ENCODE assay signal across 8 mouse cellular contexts in the genomic region with DNA sequence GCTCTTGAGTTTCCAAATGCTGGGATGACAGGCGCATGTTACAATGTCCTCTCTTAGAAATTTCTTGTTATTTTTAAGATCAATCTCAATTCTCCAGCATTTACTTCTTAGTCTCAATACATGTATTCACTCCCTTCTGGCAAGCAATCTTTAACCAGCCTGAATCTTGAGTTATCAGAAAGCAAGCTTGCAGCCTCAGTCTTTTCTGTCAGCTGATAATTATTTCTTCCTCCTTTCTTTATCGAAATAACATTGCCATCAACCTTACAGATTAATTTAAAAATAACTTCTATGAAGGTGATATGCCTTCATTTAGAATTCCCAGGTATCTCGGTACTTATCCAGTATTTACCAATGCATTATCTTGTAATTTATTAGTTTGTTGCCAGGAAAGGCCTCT. TPM values are rescaled to one million over a fixed set of nuclear protein-coding genes. Genes with fewer than 3 reads are reported as not detected.
DNase-seq lines count a peak whose midpoint lies in the region; ATAC-seq and TF ChIP-seq lines count a peak whose summit lies in the region.

No protein-coding gene starts in this region.

- in situ Hi-C loops in CH12.LX (cut with MboI; ENCODE audit: low pct_ligation_motif_present, low pct_unique_long_range_greater_than_20kb, low sequenced_read_pairs), result no loop called here

- peaks cover 2% of the 10 kb centered on the region for H3K4me1 ChIP-seq in heart, adult 2 months (ENCODE audit: control insufficient read depth, insufficient read depth, low read length)
- peaks cover 7 to 29% of the 10 kb centered on the region in 2 experiments; a peak in 3 of 4 replicates for H3K4me1 ChIP-seq in CH12.LX (ENCODE audit: control insufficient read depth in 1 of 2, insufficient read depth in 2 of 2)
- H3K4me1 ChIP-seq in hindbrain, embryonic 11.5 days (replicated peaks; ENCODE audit: control insufficient read depth, insufficient read depth, low read length), result no peaks in the 10 kb centered on the region
- peaks cover 22% of the 10 kb centered on the region for H3K4me1 ChIP-seq in liver, postnatal 0 days (ENCODE audit: insufficient read depth)

- TF ChIP-seq CTCF in heart, adult 2 months (IDR thresholded peaks at IDR 0.05), result no peak
- no peak for TF ChIP-seq CTCF in CH12.LX (conservative IDR thresholded peaks at IDR 0.05 in 1 of 2, IDR thresholded peaks at IDR 0.05 in 1 of 2; ENCODE audit: low read depth in 2 of 2, low read length in 2 of 2)
- no peak for TF ChIP-seq CTCF in liver, postnatal 0 days (IDR thresholded peaks at IDR 0.05; ENCODE audit: low read depth)

- H3K27ac ChIP-seq in heart, adult 2 months, result peak overlapping the region; percentile 90
- H3K27ac ChIP-seq in CH12.LX (ENCODE audit: insufficient read depth, low read depth), result no peak overlapping the region
- peak overlapping the region; percentile 90; the same call in 1 of the 2 replicates for H3K27ac ChIP-seq in hindbrain, embryonic 11.5 days (ENCODE audit: low read depth, low read length)
- peak overlapping the region; percentile 97; the same call in 1 of the 2 replicates for H3K27ac ChIP-seq in liver, postnatal 0 days (ENCODE audit: low read depth)

- intact Hi-C loops in heart, adult 2 months (cut with DNase I), result no loop called here
- intact Hi-C loops in heart, postnatal 36 days (cut with DNase I), result loop anchor here (5.0 to 10.0 kb wide), 2 partner anchors 526 to 744 kb away; partner anchors contain the start of gene Eml6

- peaks cover 2% of the 10 kb centered on the region; the same call in 1 of the 2 replicates for H3K36me3 ChIP-seq in heart, adult 2 months (ENCODE audit: control insufficient read depth, insufficient read depth, low read length)
- H3K36me3 ChIP-seq in CH12.LX (replicated peaks in 1 of 2; ENCODE audit: control insufficient read depth in 1 of 2, insufficient read depth in 1 of 2, low read length in 1 of 2), result no peaks in the 10 kb centered on the region
- H3K36me3 ChIP-seq in hindbrain, embryonic 11.5 days (ENCODE audit: control insufficient read depth, insufficient read depth, low read length), result no peaks in the 10 kb centered on the region
- H3K36me3 ChIP-seq in liver, postnatal 0 days (replicated peaks; ENCODE audit: insufficient read depth, low read length), result no peaks in the 10 kb centered on the region

- no peak for TF ChIP-seq EP300 in heart, adult 2 months (IDR thresholded peaks at IDR 0.05; ENCODE audit: insufficient read depth, low read depth, low read length)
- TF ChIP-seq EP300 in CH12.LX (IDR thresholded peaks at IDR 0.05; ENCODE audit: low read length), result no peak
- TF ChIP-seq EP300 in liver, postnatal 0 days (IDR thresholded peaks at IDR 0.05; ENCODE audit: low read depth), result no peak

- ATAC-seq in hindbrain, embryonic 11.5 days (ENCODE audit: low FRiP score), result no peak
- ATAC-seq in liver, postnatal 0 days, result no peak
- no peak for ATAC-seq in megakaryocyte-erythroid progenitor cell, adult 5-6 weeks (replicated peaks; ENCODE audit: low FRiP score, low TSS enrichment, poor library complexity, severe bottlenecking)

- no peak for TF ChIP-seq POLR2A in heart, adult 2 months (IDR thresholded peaks at IDR 0.05; ENCODE audit: insufficient read depth, low read depth, low read length)
- no peak for TF ChIP-seq POLR2A in CH12.LX (IDR thresholded peaks at IDR 0.05; ENCODE audit: low read depth, low read length)

- peaks cover 2% of the 10 kb centered on the region for H3K79me2 ChIP-seq in heart, adult 2 months (replicated peaks; ENCODE audit: control insufficient read depth, insufficient read depth, low read length)
- peaks cover 25% of the 10 kb centered on the region for H3K79me2 ChIP-seq in CH12.LX (replicated peaks; ENCODE audit: control insufficient read depth, extremely low read depth, insufficient read depth, poor library complexity, severe bottlenecking)

- peak overlapping the region; percentile 81 for H3K4me3 ChIP-seq in heart, adult 2 months
- H3K4me3 ChIP-seq in CH12.LX (replicated peaks in 1 of 3; ENCODE audit: low read depth in 2 of 3, low read length in 2 of 3, poor library complexity in 1 of 3), result peak overlapping the region; percentile 74 to 95 (median 83)
- H3K4me3 ChIP-seq in hindbrain, embryonic 11.5 days (ENCODE audit: low read depth, low read length), result peak overlapping the region; percentile 94
- H3K4me3 ChIP-seq in liver, postnatal 0 days (ENCODE audit: low read depth, low read length), result peak overlapping the region; percentile 83

- no peaks in the 10 kb centered on the region for H3K27me3 ChIP-seq in heart, adult 2 months (ENCODE audit: control insufficient read depth, insufficient read depth, low read length)
- no peaks in the 10 kb centered on the region for H3K27me3 ChIP-seq in CH12.LX (replicated peaks)
- no peaks in the 10 kb centered on the region for H3K27me3 ChIP-seq in hindbrain, embryonic 11.5 days (ENCODE audit: control insufficient read depth, insufficient read depth, low read length)
- H3K27me3 ChIP-seq in liver, postnatal 0 days (ENCODE audit: insufficient read depth, low read length), result no peaks in the 10 kb centered on the region

- TF ChIP-seq RAD21 in CH12.LX (IDR thresholded peaks at IDR 0.05; ENCODE audit: low read depth, low read length), result no peak

- H3K9ac ChIP-seq in heart, adult 2 months (ENCODE audit: low read depth, low read length), result no peak overlapping the region
- peak overlapping the region; percentile 92 for H3K9ac ChIP-seq in CH12.LX (ENCODE audit: insufficient read depth, low read depth)
- H3K9ac ChIP-seq in hindbrain, embryonic 11.5 days (ENCODE audit: low read depth, low read length), result peak overlapping the region; percentile 98; the same call in 1 of the 2 replicates
- peak overlapping the region; percentile 100 for H3K9ac ChIP-seq in liver, postnatal 0 days (replicated peaks)

- WGBS in heart, adult 2 months, result 64% methylated on average over 3 of the region's 3 CpGs
- 82% methylated on average over 3 of the region's 3 CpGs for WGBS in hindbrain, embryonic 11.5 days
- 65% methylated on average over 3 of the region's 3 CpGs for WGBS in liver, postnatal 0 days (ENCODE audit: insufficient replicate concordance)

- dilution Hi-C loops in CH12.LX (cut with MboI; ENCODE audit: extremely low pct_ligation_motif_present, extremely low pct_unique_long_range_greater_than_20kb, low sequenced_read_pairs), result no loop called here

- no peak for DNase-seq in heart, adult 2 months
- no peak for DNase-seq in heart, postnatal 36 days
- DNase-seq in CH12.LX (ENCODE audit: extremely low read depth), result no peak
- no peak for DNase-seq in hindbrain, embryonic 11.5 days (ENCODE audit: low spot score)
- DNase-seq in liver, postnatal 0 days, result no peak
- DNase-seq in thymus, postnatal 0 days (ENCODE audit: low spot score), result no peak
- DNase-seq in lung, postnatal 36 days, result no peak

- no peaks in the 10 kb centered on the region for H3K9me3 ChIP-seq in CH12.LX (replicated peaks; ENCODE audit: low read length)
- no peaks in the 10 kb centered on the region for H3K9me3 ChIP-seq in hindbrain, embryonic 11.5 days (ENCODE audit: control insufficient read depth, low read length)
- H3K9me3 ChIP-seq in liver, postnatal 0 days (ENCODE audit: low read length), result no peaks in the 10 kb centered on the region

- H3K4me2 ChIP-seq in CH12.LX (ENCODE audit: insufficient read depth, low read depth, poor library complexity, severe bottlenecking), result peak overlapping the region; percentile 67; the same call in 1 of the 2 replicates
- H3K4me2 ChIP-seq in hindbrain, embryonic 11.5 days (replicated peaks; ENCODE audit: low read depth, low read length), result peak overlapping the region; percentile 41
- peak overlapping the region; percentile 74 for H3K4me2 ChIP-seq in liver, postnatal 0 days (ENCODE audit: low read depth, low read length)

TF ChIP-seq in CH12.LX, 34 proteins besides CTCF, POLR2A, EP300 and RAD21:
- TF ChIP-seq USF2 (conservative IDR thresholded peaks at IDR 0.05; ENCODE audit: low read depth, low read length) (no peak), CHD2 (IDR thresholded peaks at IDR 0.05; ENCODE audit: low read length) (no peak), ZNF384 (IDR thresholded peaks at IDR 0.05; ENCODE audit: low read depth, low read length) (no peak), GABPA (IDR thresholded peaks at IDR 0.05; ENCODE audit: insufficient replicate concordance, low read depth, low read length) (no peak), HCFC1 (IDR thresholded peaks at IDR 0.05; ENCODE audit: low read depth, low read length) (no peak), E2F4 (IDR thresholded peaks at IDR 0.05; ENCODE audit: insufficient replicate concordance, low read depth, low read length) (no peak), ZMIZ1 (IDR thresholded peaks at IDR 0.05; ENCODE audit: low read depth, low read length) (no peak), MAX (IDR thresholded peaks at IDR 0.05; ENCODE audit: low read length) (no peak), CHD1 (IDR thresholded peaks at IDR 0.05; ENCODE audit: low read depth, low read length) (no peak), ELF1 (IDR thresholded peaks at IDR 0.05; ENCODE audit: low read depth, low read length) (no peak), MXI1 (IDR thresholded peaks at IDR 0.05; ENCODE audit: low read depth, low read length) (no peak), SIN3A (IDR thresholded peaks at IDR 0.05; ENCODE audit: low read length) (no peak), PAX5 (IDR thresholded peaks at IDR 0.05; ENCODE audit: low read length) (no peak), JUND (conservative IDR thresholded peaks at IDR 0.05; ENCODE audit: low read depth, low read length) (no peak), BHLHE40 (IDR thresholded peaks at IDR 0.05; ENCODE audit: low read depth, low read length) (no peak)

RNA-seq across cellular contexts. Expression of gene Psme4, which starts 0.7 kb away (rescaled TPM):
- total RNA-seq in heart, adult 2 months (2021), result 100 to 1,000 TPM; 189 to 213 TPM
- 39.1 and 97.7 TPM in 2 replicates for polyA plus RNA-seq in heart, adult 2 months (2012; rRNA removed)
- total RNA-seq in heart, postnatal 36 days (2021), result 100 to 1,000 TPM; 215 to 267 TPM
- total RNA-seq in CH12.LX (2012; rRNA removed), result 30.7 and 36.3 TPM in 2 replicates
- total RNA-seq in CH12.LX (2014; rRNA removed), result 43.1 and 51.5 TPM in 2 replicates
- polyA plus RNA-seq in CH12.LX (2012; ENCODE audit: insufficient read length, low read depth), result 38.2 and 43.8 TPM in 2 replicates
- 36.8 and 48.5 TPM in 2 replicates for polyA plus RNA-seq in hindbrain, embryonic 11.5 days (2014; fragmentation: Nextera tagmentation; extraction: Ambion mirVana)
- polyA plus RNA-seq in liver, postnatal 0 days (2015; fragmentation: Nextera tagmentation; extraction: Ambion mirVana), result 7.4 and 7.8 TPM in 2 replicates
- total RNA-seq in megakaryocyte-erythroid progenitor cell, adult 5-6 weeks (2014; fragmentation: Nextera tagmentation), result 43.9 and 53.4 TPM in 2 replicates
- 52.4 and 54.8 TPM in 2 replicates for total RNA-seq in megakaryocyte-erythroid progenitor cell, adult 5-6 weeks (2017)
- 16.3 and 20.8 TPM in 2 replicates for polyA plus RNA-seq in thymus, postnatal 0 days (2015; fragmentation: Nextera tagmentation; extraction: Ambion mirVana)
